Mouse (Mus musculus) forebrain, embryonic 13.5 days (tissue): ENCODE measurements at regions not wholly inside any gene's neighbourhood (a gene's known extent, or its start where the extent isn't known, plus 50 kb on each side); places are given as distances from the start of the nearest gene placed in this dataset. TPM values are rescaled to one million over a fixed set of nuclear protein-coding genes. Genes with fewer than 3 reads are reported as not detected.
A peak's percentile ranks its signal among the peaks of the same experiment; 100 is the strongest.

Source experiments
- ATAC-seq: fragments of 200-750 bp; cut with Nextera tagmentation; 2 replicates; pipeline ENCODE4 v1.8.0; 2017
- H3K27ac ChIP-seq: fragments of 300-500 bp; sonication (generic); 2 replicates; pipeline ENCODE4 v1.5.1; 2015; ENCODE audit warnings: inconsistent platforms, mild to moderate bottlenecking, moderate library complexity
- H3K27me3 ChIP-seq: fragments of 300-500 bp; sonication (generic); 2 replicates; pipeline ENCODE4 v1.6.1; 2015; ENCODE audit warnings: mild to moderate bottlenecking, inconsistent platforms
- H3K36me3 ChIP-seq: fragments of 300-500 bp; sonication (generic); 2 replicates; pipeline ENCODE4 v1.6.1; 2015; ENCODE audit warnings: mild to moderate bottlenecking, inconsistent platforms; ENCODE audit not compliant: poor library complexity, severe bottlenecking
- H3K4me1 ChIP-seq: fragments of 300-500 bp; sonication (generic); 2 replicates; pipeline ENCODE4 v1.6.1; 2015; ENCODE audit warnings: inconsistent platforms
- H3K4me2 ChIP-seq: fragments of 300-500 bp; sonication (generic); 2 replicates; pipeline ENCODE4 v1.6.1; 2015; ENCODE audit warnings: inconsistent platforms, mild to moderate bottlenecking, moderate library complexity
- H3K4me3 ChIP-seq: fragments of 300-500 bp; sonication (generic); 2 replicates; pipeline ENCODE4 v1.5.1; 2015; ENCODE audit warnings: mild to moderate bottlenecking, inconsistent platforms
- H3K9ac ChIP-seq: fragments of 300-500 bp; sonication (generic); 2 replicates; pipeline ENCODE4 v1.6.1; 2015; ENCODE audit warnings: mild to moderate bottlenecking, inconsistent platforms
- H3K9me3 ChIP-seq: fragments of 300-500 bp; sonication (generic); replicated peaks from 2 replicates; pipeline ENCODE4 v1.6.1; 2016; ENCODE audit warnings: inconsistent platforms
- WGBS: fragments of 180-500 bp; shearing (Covaris S2); methylation state at CpG from one replicate; pipeline ENCODE4 v1.1.7; 2015; 5-methylcytosine and 5-hydroxymethylcytosine counted together
- microRNA-seq: library from miRNA; unstranded; fragments of <30 nt; microRNA quantifications from one replicate; pipeline ENCODE4, GENCODE M21; 2016

- ATAC-seq: no peak
- Histone ChIP-seq H3K9ac (no peak overlapping the region), H3K36me3 (no peaks in the 10 kb centered on the region), H3K27ac (no peak overlapping the region), H3K4me1 (no peaks in the 10 kb centered on the region), H3K4me3 (no peak overlapping the region), H3K4me2 (no peak overlapping the region), H3K27me3 (no peaks in the 10 kb centered on the region), H3K9me3 (no peaks in the 10 kb centered on the region)
- 76% methylated on average over 2 of the region's 2 CpGs for WGBS
Measured at GRCm38 (mm10) chr7:36571061-36571460, 126.9 kb upstream of the Tshz3 start.

GRCm38 (mm10) chr7:36582074-36582473, 115.8 kb upstream of the Tshz3 start:
- Histone ChIP-seq H3K27me3 (no peaks in the 10 kb centered on the region), H3K4me3 (no peak overlapping the region), H3K9ac (no peak overlapping the region), H3K9me3 (no peaks in the 10 kb centered on the region), H3K27ac (no peak overlapping the region), H3K36me3 (no peaks in the 10 kb centered on the region), H3K4me1 (no peaks in the 10 kb centered on the region), H3K4me2 (no peak overlapping the region)
- no peak for ATAC-seq
- WGBS: 91% methylated on average over 6 of the region's 6 CpGs

- Histone ChIP-seq H3K27me3 (no peaks in the 10 kb centered on the region), H3K36me3 (no peaks in the 10 kb centered on the region), H3K9me3 (no peaks in the 10 kb centered on the region), H3K4me2 (no peak overlapping the region), H3K9ac (no peak overlapping the region), H3K27ac (no peak overlapping the region), H3K4me3 (no peak overlapping the region), H3K4me1 (no peaks in the 10 kb centered on the region)
- 66% methylated on average over 1 of the region's 1 CpGs for WGBS
- ATAC-seq: no peak
Measured at GRCm38 (mm10) chr7:36585014-36585413, 112.9 kb upstream of the Tshz3 start.

- Histone ChIP-seq H3K27ac (no peak overlapping the region), H3K9ac (no peak overlapping the region), H3K4me2 (no peak overlapping the region), H3K9me3 (no peaks in the 10 kb centered on the region), H3K36me3 (no peaks in the 10 kb centered on the region), H3K4me1 (no peaks in the 10 kb centered on the region), H3K27me3 (no peaks in the 10 kb centered on the region), H3K4me3 (no peak overlapping the region)
- ATAC-seq: no peak
- 91% methylated on average over 1 of the region's 1 CpGs for WGBS
Measured at GRCm38 (mm10) chr7:36591496-36591895, 106.4 kb upstream of the Tshz3 start.

GRCm38 (mm10) chr7:36596630-36597301, 101.2 kb upstream of the Tshz3 start:
- ATAC-seq: no peak
- Histone ChIP-seq H3K27me3 (no peaks in the 10 kb centered on the region), H3K36me3 (no peaks in the 10 kb centered on the region), H3K27ac (no peak overlapping the region), H3K9me3 (peaks cover 11% of the 10 kb centered on the region; the same call in 1 of the 2 replicates), H3K4me2 (no peak overlapping the region), H3K4me1 (no peaks in the 10 kb centered on the region), H3K9ac (no peak overlapping the region), H3K4me3 (no peak overlapping the region)
- WGBS: 86% methylated on average over 3 of the region's 3 CpGs

- Histone ChIP-seq H3K36me3 (no peaks in the 10 kb centered on the region), H3K9me3 (no peaks in the 10 kb centered on the region), H3K27ac (peak overlapping the region; percentile 16; the same call in 1 of the 2 replicates), H3K9ac (peak overlapping the region; percentile 50), H3K4me2 (peak overlapping the region; percentile 44), H3K4me3 (peak overlapping the region; percentile 15; the same call in 1 of the 2 replicates), H3K4me1 (peaks cover 30% of the 10 kb centered on the region), H3K27me3 (no peaks in the 10 kb centered on the region)
- WGBS: 21% methylated on average over 18 of the region's 18 CpGs
- ATAC-seq: peak; percentile 58; the same call in 1 of the 2 replicates
Measured at GRCm38 (mm10) chr7:36605026-36605698, 92.8 kb upstream of the Tshz3 start.

GRCm38 (mm10) chr7:36620256-36620655, 77.7 kb upstream of the Tshz3 start:
- Histone ChIP-seq H3K27ac (no peak overlapping the region), H3K9me3 (no peaks in the 10 kb centered on the region), H3K4me3 (no peak overlapping the region), H3K27me3 (no peaks in the 10 kb centered on the region), H3K36me3 (no peaks in the 10 kb centered on the region), H3K4me1 (no peaks in the 10 kb centered on the region), H3K9ac (no peak overlapping the region), H3K4me2 (no peak overlapping the region)
- 67% methylated on average over 6 of the region's 6 CpGs for WGBS
- no peak for ATAC-seq

GRCm38 (mm10) chr7:36644252-36644651, 53.7 kb upstream of the Tshz3 start:
- Histone ChIP-seq H3K4me3 (no peak overlapping the region), H3K9me3 (no peaks in the 10 kb centered on the region; the same call in 1 of the 2 replicates), H3K27ac (no peak overlapping the region), H3K27me3 (no peaks in the 10 kb centered on the region), H3K4me2 (no peak overlapping the region), H3K36me3 (no peaks in the 10 kb centered on the region), H3K9ac (no peak overlapping the region), H3K4me1 (no peaks in the 10 kb centered on the region)
- WGBS: 38% methylated on average over 3 of the region's 3 CpGs
- no peak for ATAC-seq

Small RNA genes in the stretch of these regions (microRNA-seq; reads per million reads assigned to microRNA genes)
- not detected for gene Gm25247
